Mouse (Mus musculus) olfactory bulb, adult 2 months (tissue): ENCODE results near the gene Gm20219.

ENCODE experiments used
- CTCF ChIP-seq: fragments of 200-500 bp; IDR thresholded peaks from 2 replicates; pipeline ENCODE4 v1.5.1; 2012; ENCODE audit warnings: low read depth, mild to moderate bottlenecking, low read length, moderate library complexity; ENCODE audit not compliant: insufficient read depth
- POLR2A ChIP-seq: fragments of 200-500 bp; IDR thresholded peaks from 2 replicates; pipeline ENCODE4 v1.6.1; 2012; ENCODE audit warnings: mild to moderate bottlenecking, low read depth, low read length, moderate library complexity; ENCODE audit not compliant: insufficient read depth

DNA sequence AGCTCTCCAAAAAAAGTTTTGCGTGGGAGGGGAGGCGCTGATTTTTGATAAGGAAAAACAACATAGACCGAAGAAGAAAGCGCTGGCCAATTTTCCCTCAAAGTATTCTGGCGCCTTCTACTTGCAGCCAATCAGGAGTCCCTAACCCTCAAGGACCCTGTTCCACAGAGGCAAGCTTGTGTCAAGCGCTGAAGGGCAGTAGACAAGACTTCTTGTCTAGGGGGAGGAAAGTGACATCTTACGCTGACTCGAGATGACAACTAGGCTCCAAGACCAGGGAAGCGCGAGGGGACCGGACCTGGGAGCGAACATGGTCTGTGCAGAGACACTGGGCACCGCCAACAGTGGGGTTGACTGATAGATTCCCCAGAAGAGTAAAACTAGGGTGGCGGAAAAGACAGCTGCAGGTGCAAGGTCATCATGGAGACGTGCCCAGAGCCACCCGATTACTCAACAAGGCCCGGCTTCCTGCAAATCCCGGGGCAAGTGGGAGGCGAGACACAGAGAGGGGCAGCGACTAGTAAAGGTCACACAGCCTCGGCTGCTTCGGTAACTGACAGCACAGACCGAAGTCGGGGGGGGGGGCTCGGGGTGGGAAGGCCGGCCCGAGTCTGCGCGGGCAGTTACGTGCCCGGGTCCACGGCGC is 29.5 kb upstream of the Gm20219 start:
- TF ChIP-seq CTCF, result no peak
- no peak for TF ChIP-seq POLR2A
